Mouse (Mus musculus): ENCODE data around the gene Cfl1.
"Not testable (repeated sequence)": the region's sequence is repeated elsewhere in the genome, so short reads cannot be mapped to it uniquely, and the experiment has no call there.

Gene Cfl1

DNA sequence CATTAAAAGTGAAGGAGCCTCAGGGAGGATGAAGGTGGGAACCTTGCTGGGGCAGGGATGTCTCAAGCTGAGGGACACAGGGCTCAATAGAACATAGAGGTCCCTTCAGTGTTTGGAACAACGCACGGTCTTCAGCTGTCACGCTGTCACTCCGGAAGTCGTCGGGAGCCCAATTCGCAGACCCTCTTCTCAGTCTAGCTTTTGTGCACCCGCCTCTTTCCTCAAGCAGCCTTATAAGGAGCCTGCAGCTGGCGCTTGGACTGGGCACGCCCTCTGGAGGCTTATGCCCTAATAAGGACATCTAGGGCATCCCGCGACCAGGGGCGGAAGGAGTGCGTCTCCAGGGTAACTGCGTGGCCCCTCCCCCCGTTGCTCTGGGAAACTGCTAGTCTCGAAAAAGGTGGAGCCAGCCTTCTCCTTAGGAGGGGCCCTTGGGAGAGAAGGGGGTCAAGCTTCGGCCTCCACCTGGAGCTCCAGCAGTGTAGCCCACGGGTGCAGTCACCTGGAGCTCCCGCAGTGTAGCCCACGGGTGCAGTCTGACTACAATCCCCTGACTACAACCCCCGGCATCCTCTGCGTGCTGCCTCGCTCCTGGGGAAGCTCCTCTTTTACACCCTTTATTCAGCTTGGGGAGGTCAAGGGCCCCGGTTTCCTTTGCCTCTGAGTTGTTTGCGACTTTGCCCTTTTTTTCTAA, 1.2 kb upstream of the Cfl1 start:
- DNase-seq (ENCODE audit: low read depth, low spot score): peak; percentile 84

DNA sequence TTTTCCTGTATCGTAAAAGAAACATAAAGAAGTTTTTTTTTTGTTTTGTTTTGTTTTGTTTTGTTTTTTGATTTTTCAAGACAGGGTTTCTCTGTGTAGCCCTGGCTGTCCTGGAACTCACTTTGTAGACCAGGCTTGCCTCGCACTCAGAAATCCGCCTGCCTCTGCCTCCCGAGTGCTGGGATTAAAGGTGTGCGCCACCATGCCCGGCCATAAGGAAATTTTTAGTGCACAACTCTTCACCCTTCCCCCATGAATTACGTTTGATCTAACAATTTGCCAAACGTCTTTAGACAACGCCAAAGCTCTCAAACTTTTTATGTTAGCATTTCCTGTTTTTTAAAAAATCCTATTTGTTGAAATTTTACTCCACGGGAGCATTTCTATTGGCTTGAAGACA, 534 bp upstream of the Cfl1 start:
- DNase-seq (ENCODE audit: low read depth, low spot score): not testable (repeated sequence)

- DNase-seq (ENCODE audit: low read depth, low spot score): no peak
Observed at GRCm38 (mm10) chr19:5490898-5491708, 848 bp downstream of the Cfl1 start.

DNA sequence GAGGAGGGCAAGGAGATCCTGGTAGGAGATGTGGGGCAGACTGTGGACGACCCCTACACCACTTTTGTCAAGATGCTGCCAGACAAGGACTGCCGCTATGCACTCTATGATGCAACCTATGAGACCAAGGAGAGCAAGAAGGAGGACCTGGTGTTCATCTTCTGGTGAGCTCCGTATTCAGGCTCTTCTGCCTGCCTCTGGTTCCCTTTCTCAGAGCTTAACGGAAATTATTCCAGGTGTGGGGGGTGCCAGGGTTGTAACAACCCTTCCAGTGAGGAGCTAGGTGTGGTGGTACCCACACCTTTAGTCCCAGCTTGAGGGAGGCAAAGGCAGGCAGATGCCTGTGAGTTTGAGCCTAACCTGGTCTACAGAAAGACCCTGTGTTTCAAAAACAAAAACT, 2.4 kb downstream of the Cfl1 start:
- no peak for DNase-seq (ENCODE audit: low read depth, low spot score)

DNA sequence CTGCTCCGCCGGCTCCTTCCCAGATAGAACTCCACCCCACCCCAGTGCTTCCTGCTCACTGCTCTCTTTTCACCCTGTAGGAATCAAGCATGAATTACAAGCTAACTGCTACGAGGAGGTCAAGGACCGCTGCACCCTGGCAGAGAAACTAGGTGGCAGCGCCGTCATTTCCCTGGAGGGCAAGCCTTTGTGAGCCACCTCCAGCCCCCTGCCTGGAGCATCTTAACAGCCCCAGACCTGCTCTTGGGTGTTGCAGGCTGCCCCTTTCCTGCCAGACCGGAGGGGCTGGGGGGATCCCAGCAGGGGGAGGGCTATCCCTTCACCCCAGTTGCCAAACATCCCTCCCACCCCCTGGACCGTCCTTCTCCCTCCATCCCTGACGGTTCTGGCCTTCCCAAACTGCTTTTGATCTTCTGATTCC, 3.1 kb downstream of the Cfl1 start:
- not testable (repeated sequence) for DNase-seq (ENCODE audit: low read depth, low spot score)

- no peak for DNase-seq (ENCODE audit: low read depth, low spot score)
Observed at GRCm38 (mm10) chr19:5494314-5494713, 4.1 kb downstream of the Cfl1 start.

- no peak for DNase-seq (ENCODE audit: low read depth, low spot score)
Observed at GRCm38 (mm10) chr19:5495353-5496051, 5.2 kb downstream of the Cfl1 start.

DNA sequence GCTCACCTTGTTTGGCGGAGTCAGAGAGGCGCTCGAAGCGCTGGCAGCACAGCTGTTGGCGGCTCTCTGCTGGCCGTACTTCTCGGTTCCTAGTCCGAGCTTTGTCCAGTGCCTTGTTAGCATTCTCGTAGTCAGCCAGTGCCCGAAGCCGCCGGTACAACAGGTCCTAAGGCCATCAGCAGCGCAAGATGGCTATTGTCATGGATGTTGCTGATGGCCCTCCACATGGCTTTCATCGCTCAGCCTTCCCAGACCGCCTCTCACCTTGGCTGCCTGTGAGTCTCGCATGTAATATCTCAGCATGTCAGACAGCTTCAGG, 5.8 kb downstream of the Cfl1 start:
- no peak for DNase-seq (ENCODE audit: low read depth, low spot score)

- no peak for DNase-seq (ENCODE audit: low read depth, low spot score)
Observed at GRCm38 (mm10) chr19:5500330-5500875, 10.1 kb downstream of the Cfl1 start.

DNA sequence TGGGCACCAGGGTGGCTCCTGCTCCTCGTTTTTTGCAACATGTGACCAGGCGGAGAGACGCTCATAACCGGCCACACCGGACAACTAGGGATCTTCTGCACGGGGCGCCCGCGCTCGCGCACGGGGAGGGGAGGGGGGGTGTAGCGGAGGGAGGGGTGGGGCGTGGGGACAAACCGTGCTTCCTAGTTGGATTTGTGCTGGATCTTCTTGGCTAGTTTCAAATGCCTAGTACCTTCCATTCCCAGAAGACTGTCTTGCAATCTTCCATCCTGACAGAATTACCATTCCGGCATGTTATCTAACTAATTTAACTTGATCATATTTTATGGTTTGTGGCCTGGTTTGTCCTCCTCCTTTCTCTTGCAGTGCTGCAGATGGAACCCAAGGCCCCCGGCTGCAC, 13.4 kb downstream of the Cfl1 start, which contains the start of gene 1700020D05Rik:
1700020D05Rik (minus strand) TSS at position 101 of the 400 bp plus-strand sequence.
- DNase-seq (ENCODE audit: low read depth, low spot score): no peak

- peak; percentile 99 for DNase-seq (ENCODE audit: low read depth, low spot score)
Observed at GRCm38 (mm10) chr19:5510031-5511026, 20.1 kb downstream of the Cfl1 start, which contains the start of gene Snx32. Gene Snx32, minus strand, starts transcription at chr19:5510538.

DNA sequence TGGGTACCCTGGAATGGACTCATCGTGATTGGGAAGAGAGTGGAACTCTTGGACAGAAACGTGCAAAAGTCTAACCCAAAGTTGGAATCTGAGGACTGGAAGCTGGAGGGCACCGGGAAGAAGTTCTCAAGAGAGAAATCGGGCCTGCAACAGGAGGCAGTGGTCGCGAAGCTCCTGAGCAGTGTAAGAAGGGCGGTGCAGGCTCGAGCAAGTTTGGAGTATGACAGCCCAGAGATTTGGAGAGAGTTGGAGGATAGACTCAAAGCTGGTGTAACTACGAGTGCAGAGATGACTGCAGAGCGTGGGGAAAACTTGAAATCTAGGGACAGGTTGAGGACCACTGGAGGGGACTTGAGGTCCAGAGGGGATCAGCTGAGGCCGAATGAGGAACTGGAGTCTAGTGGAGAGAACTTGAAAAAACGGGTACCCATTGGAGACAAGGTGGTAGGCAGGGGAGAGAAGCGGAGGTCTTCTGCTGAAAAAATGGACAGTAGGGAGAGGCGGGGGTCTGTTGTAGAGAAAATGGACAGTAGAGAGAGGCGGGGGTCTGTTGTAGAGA, 20.9 kb downstream of the Cfl1 start:
- no peak for DNase-seq (ENCODE audit: low read depth, low spot score)

GRCm38 (mm10) chr19:5512091-5513004, 22.1 kb downstream of the Cfl1 start:
- no peak for DNase-seq (ENCODE audit: low read depth, low spot score)

DNA sequence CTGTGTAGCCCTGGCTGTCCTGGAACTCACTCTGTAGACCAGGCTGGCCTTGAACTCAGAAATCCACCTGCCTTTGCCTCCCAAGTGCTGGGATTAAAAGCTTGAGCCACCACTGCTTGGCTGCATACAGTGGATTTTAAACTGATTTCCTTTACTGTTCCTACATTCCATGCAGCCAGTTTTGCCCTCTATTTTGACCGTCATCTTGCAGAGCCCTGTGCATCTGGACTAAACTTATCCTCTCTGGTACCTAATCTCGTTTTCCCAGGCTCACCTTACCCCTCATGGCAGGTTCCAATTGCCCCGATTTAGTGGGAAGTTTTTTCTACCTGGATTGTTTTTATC, 22.7 kb downstream of the Cfl1 start:
- DNase-seq (ENCODE audit: low read depth, low spot score): no peak

DNA sequence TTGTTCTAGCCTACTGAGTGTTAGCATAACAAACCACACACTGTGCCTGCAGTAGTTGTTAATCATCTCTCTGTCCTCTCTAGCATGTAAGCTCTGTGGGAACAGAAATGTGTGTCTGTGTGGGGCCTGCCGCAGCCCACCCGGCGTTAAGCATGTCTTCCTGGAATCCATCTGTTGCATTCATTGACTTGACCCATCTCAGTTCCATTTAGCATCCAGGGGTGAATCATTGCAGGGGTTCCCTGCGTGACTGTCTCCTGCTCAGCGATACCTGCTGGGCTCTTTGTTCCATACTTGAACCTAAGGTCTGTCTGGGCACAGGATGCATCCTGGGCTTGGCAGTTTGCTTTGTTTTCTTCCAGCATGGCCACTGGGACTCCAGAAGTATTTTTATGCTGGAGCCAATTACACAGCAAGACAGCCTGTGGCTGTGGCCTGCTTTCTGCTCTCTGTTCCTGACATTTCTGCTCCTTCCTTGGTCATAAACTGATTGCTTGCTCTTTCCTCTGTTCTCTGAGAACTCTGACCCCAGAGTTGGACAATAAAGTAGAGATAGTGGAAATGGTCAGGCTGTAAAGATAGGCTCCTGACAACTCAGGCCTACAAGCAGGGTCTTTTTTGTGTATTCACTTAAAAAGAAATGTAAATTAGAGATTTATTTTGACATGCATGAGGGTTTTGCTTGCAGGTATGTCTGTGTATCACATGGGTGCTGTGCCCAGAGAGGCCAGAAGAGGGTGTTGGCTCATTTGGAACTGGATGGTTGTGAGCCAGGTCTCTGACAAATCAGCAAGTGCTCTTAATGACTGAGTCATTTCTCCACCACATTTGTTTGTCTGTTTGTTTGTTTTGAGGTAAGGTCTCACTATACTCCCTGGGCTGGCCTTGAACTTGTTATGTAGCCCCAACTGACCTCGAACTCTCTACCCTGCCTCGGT, 25.9 kb downstream of the Cfl1 start:
- no peak for DNase-seq (ENCODE audit: low read depth, low spot score)

- no peak for DNase-seq (ENCODE audit: low read depth, low spot score)
Observed at GRCm38 (mm10) chr19:5516906-5517505, 26.8 kb downstream of the Cfl1 start.

- no peak for DNase-seq (ENCODE audit: low read depth, low spot score)
Observed at GRCm38 (mm10) chr19:5518721-5519120, 28.5 kb downstream of the Cfl1 start.

DNA sequence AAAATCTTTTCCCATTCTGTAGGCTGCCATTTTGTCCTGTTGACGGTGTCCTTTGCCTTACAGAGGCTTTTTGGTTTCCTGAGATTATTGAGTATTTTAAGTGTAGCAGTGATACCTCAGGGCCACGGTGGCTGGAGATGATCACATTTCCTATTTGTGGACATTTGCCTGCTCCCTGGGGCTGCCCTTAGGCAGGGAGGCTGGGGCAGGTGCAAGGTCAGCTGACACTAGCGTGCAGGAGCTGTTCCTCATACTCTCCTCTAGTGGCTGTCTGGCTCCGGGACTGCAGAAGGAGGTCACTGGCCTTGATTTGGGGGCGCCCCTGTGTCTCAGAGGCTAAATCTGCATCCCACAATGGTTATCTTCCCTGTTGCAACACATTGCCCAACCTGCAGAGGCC, 34.9 kb downstream of the Cfl1 start:
- DNase-seq (ENCODE audit: low read depth, low spot score): no peak
